In genomic region chr7:78478881-78479280, GRCm38 (mm10) we compare ENCODE assay signal across 20 mouse cellular contexts.
DNase-seq lines count a peak whose midpoint lies in the region; ATAC-seq lines count a peak whose summit lies in the region.
"Had no signal": no experiment of that assay in that cellular context is flagged by ENCODE, and none has a peak within 500 bp of the region (broad histone marks: within the 10 kb centered on the region; RNA-seq: fewer than 3 reads in every experiment).

No protein-coding gene starts in this region.

- peaks cover 5% of the 10 kb centered on the region; the same call in 1 of the 2 replicates for H3K36me3 ChIP-seq in forebrain, embryonic 13.5 days (ENCODE audit: poor library complexity, severe bottlenecking)
- no peaks in the 10 kb centered on the region for H3K36me3 ChIP-seq in forebrain, embryonic 10.5 days (replicated peaks)
- H3K36me3 ChIP-seq: hindbrain, embryonic 10.5 days had no signal

- 52% methylated on average over 2 of the region's 2 CpGs for WGBS in forebrain, embryonic 13.5 days
- WGBS in forebrain, embryonic 10.5 days, result 100% methylated on average over 2 of the region's 2 CpGs

- H3K27ac ChIP-seq in forebrain, embryonic 13.5 days, result no peak overlapping the region
- H3K27ac ChIP-seq in forebrain, embryonic 10.5 days, result no peak overlapping the region
- H3K27ac ChIP-seq: heart, adult 2 months; hindbrain, embryonic 10.5 days; left cerebral cortex, adult 2 months; neural tube, embryonic 13.5 days had no signal

- no peak overlapping the region for H3K4me2 ChIP-seq in forebrain, embryonic 13.5 days
- H3K4me2 ChIP-seq: liver, embryonic 11.5 days; neural tube, embryonic 13.5 days had no signal

- H3K9ac ChIP-seq in forebrain, embryonic 13.5 days, result no peak overlapping the region
- H3K9ac ChIP-seq: neural tube, embryonic 13.5 days had no signal

- ATAC-seq in forebrain, embryonic 13.5 days, result peak; percentile 78; the same call in 1 of the 2 replicates
- no peak for ATAC-seq in erythroid progenitor cell, adult 5-6 weeks (replicated peaks; ENCODE audit: low FRiP score, poor library complexity, severe bottlenecking)

- H3K9me3 ChIP-seq in forebrain, embryonic 13.5 days (replicated peaks), result no peaks in the 10 kb centered on the region
- no peaks in the 10 kb centered on the region for H3K9me3 ChIP-seq in forebrain, embryonic 10.5 days
- H3K9me3 ChIP-seq: hindbrain, embryonic 10.5 days; neural tube, embryonic 13.5 days had no signal

- H3K4me3 ChIP-seq in forebrain, embryonic 13.5 days, result no peak overlapping the region
- H3K4me3 ChIP-seq in forebrain, embryonic 10.5 days, result no peak overlapping the region
- H3K4me3 ChIP-seq: heart, adult 2 months; hindbrain, embryonic 10.5 days; left cerebral cortex, adult 2 months; neural tube, embryonic 13.5 days had no signal

- H3K4me1 ChIP-seq in forebrain, embryonic 13.5 days, result no peaks in the 10 kb centered on the region
- no peaks in the 10 kb centered on the region for H3K4me1 ChIP-seq in forebrain, embryonic 10.5 days
- H3K4me1 ChIP-seq: hindbrain, embryonic 10.5 days had no signal

- no peak for DNase-seq in forebrain, embryonic 10.5 days (ENCODE audit: extremely low spot score, low spot score)
- DNase-seq in brain, adult 2 months (ENCODE audit: low read depth, low spot score), result peak; percentile 87
- peak; percentile 36 for DNase-seq in cerebellum, adult 11 months
- peak; percentile 36 to 79 for DNase-seq in cerebellum, postnatal 14 days
- DNase-seq in kidney, postnatal 4 days, result no peak
- DNase-seq: embryo, embryonic 11 days; gastrocnemius, postnatal 10 days; heart, adult 2 months; kidney, adult 2 months; kidney, postnatal 10 days; lung, adult 18-20 months; lung, postnatal 14 days; midbrain, embryonic 14.5 days; thymus, postnatal 36 days had no signal

- no peaks in the 10 kb centered on the region for H3K27me3 ChIP-seq in forebrain, embryonic 13.5 days
- H3K27me3 ChIP-seq in forebrain, embryonic 10.5 days (ENCODE audit: poor library complexity, severe bottlenecking), result no peaks in the 10 kb centered on the region
- H3K27me3 ChIP-seq: neural tube, embryonic 13.5 days had no signal

Comparison
In these comparisons a context has a peak if more than half of its experiments do, and no peak if none do; other contexts are left out.
1. DNase-seq: peak in brain, adult 2 months (single experiment), cerebellum, adult 11 months (single experiment) and cerebellum, postnatal 14 days (2 of 2); none in forebrain, embryonic 10.5 days (single experiment) and kidney, postnatal 4 days (0 of 2).